ENCODE assay signal across 15 mouse cellular contexts in genomic region chr10:90831288-90831626, GRCm38 (mm10).
A peak's percentile ranks its signal among the peaks of the same experiment; 100 is the strongest.
DNase-seq lines count a peak whose midpoint lies in the region; ATAC-seq and TF ChIP-seq lines count a peak whose summit lies in the region.
"Had no signal": no experiment of that assay in that cellular context is flagged by ENCODE, and none has a peak within 500 bp of the region (broad histone marks: within the 10 kb centered on the region; RNA-seq: fewer than 3 reads in every experiment).

No protein-coding gene starts in this region.

- H3K4me1 ChIP-seq in forebrain, embryonic 16.5 days (replicated peaks; ENCODE audit: control insufficient read depth, insufficient read depth, low read length) = peaks cover 17% of the 10 kb centered on the region
- H3K4me1 ChIP-seq in midbrain, embryonic 11.5 days (ENCODE audit: control insufficient read depth, insufficient read depth, low read length) = peaks cover 8% of the 10 kb centered on the region
- H3K4me1 ChIP-seq in neural tube, embryonic 14.5 days (ENCODE audit: control insufficient read depth, insufficient read depth, low read length) = no peaks in the 10 kb centered on the region; the same call in 1 of the 2 replicates
- H3K4me1 ChIP-seq in lung, postnatal 0 days (ENCODE audit: insufficient read depth, low read depth, low read length) = no peaks in the 10 kb centered on the region
- no peaks in the 10 kb centered on the region for H3K4me1 ChIP-seq in kidney, adult 2 months (ENCODE audit: control insufficient read depth, insufficient read depth, low read length)
- H3K4me1 ChIP-seq in intestine, postnatal 0 days (replicated peaks; ENCODE audit: control insufficient read depth, insufficient read depth, low read length) = no peaks in the 10 kb centered on the region

- H3K36me3 ChIP-seq in forebrain, embryonic 16.5 days (ENCODE audit: control insufficient read depth, insufficient read depth) = no peaks in the 10 kb centered on the region
- H3K36me3 ChIP-seq in midbrain, embryonic 11.5 days (ENCODE audit: control insufficient read depth, insufficient read depth, low read length) = no peaks in the 10 kb centered on the region
- H3K36me3 ChIP-seq in neural tube, embryonic 14.5 days (ENCODE audit: control insufficient read depth, insufficient read depth, low read length) = no peaks in the 10 kb centered on the region
- H3K36me3 ChIP-seq in lung, postnatal 0 days (ENCODE audit: insufficient read depth, low read length) = no peaks in the 10 kb centered on the region
- no peaks in the 10 kb centered on the region for H3K36me3 ChIP-seq in kidney, adult 2 months (ENCODE audit: control insufficient read depth, insufficient read depth, low read length)
- H3K36me3 ChIP-seq in intestine, postnatal 0 days (ENCODE audit: control insufficient read depth, insufficient read depth) = no peaks in the 10 kb centered on the region
- H3K36me3 ChIP-seq: G1E; heart, embryonic 13.5 days; limb, embryonic 15.5 days; lung, embryonic 15.5 days had no signal

- DNase-seq in left cerebral cortex, adult 2 months (ENCODE audit: extremely low spot score in 1 of 2, low spot score in 2 of 2) = no peak
- no peak for DNase-seq in left cerebral cortex, adult 9 months (ENCODE audit: low spot score in 2 of 2)
- DNase-seq in midbrain, embryonic 11.5 days (ENCODE audit: low spot score, missing footprints) = no peak
- no peak for DNase-seq in lung, postnatal 0 days (ENCODE audit: low spot score)
- DNase-seq in kidney, adult 2 months = no peak
- DNase-seq: gastrocnemius, adult 2 months; kidney, postnatal 14 days had no signal

- peak overlapping the region; percentile 62 for H3K4me3 ChIP-seq in left cerebral cortex, adult 2 months
- H3K4me3 ChIP-seq in forebrain, embryonic 16.5 days (replicated peaks; ENCODE audit: low read length) = peak overlapping the region; percentile 73
- no peak overlapping the region for H3K4me3 ChIP-seq in midbrain, embryonic 11.5 days (ENCODE audit: low read depth, low read length)
- peak overlapping the region; percentile 62 for H3K4me3 ChIP-seq in neural tube, embryonic 14.5 days (ENCODE audit: low read depth, low read length)
- no peak overlapping the region for H3K4me3 ChIP-seq in lung, postnatal 0 days (ENCODE audit: low read depth, low read length)
- no peak overlapping the region for H3K4me3 ChIP-seq in kidney, adult 2 months (ENCODE audit: insufficient read depth, low read depth, low read length)
- no peak overlapping the region for H3K4me3 ChIP-seq in intestine, postnatal 0 days (ENCODE audit: low read depth, low read length)
- H3K4me3 ChIP-seq: gastrocnemius, adult 2 months; heart, embryonic 13.5 days; limb, embryonic 15.5 days; lung, embryonic 15.5 days had no signal

- H3K4me2 ChIP-seq in forebrain, embryonic 16.5 days (ENCODE audit: low read length) = peak overlapping the region; percentile 75
- H3K4me2 ChIP-seq in midbrain, embryonic 11.5 days = peak overlapping the region; percentile 91
- peak overlapping the region; percentile 67 for H3K4me2 ChIP-seq in neural tube, embryonic 14.5 days (ENCODE audit: low read depth, low read length)
- no peak overlapping the region for H3K4me2 ChIP-seq in lung, postnatal 0 days (replicated peaks; ENCODE audit: low read depth, low read length)
- H3K4me2 ChIP-seq in intestine, postnatal 0 days (replicated peaks; ENCODE audit: low read depth) = no peak overlapping the region
- H3K4me2 ChIP-seq: heart, embryonic 13.5 days; limb, embryonic 15.5 days; lung, embryonic 15.5 days had no signal

- intact Hi-C loops in left cerebral cortex, adult 2 months (cut with DNase I) = loop anchor here (5.0 kb wide), 3 partner anchors 41 to 136 kb away; no protein-coding TSS in a partner anchor

- TF ChIP-seq POLR2A in kidney, adult 2 months (IDR thresholded peaks at IDR 0.05; ENCODE audit: low read depth, low read length) = no peak

- no peaks in the 10 kb centered on the region for H3K9me3 ChIP-seq in forebrain, embryonic 16.5 days (ENCODE audit: control insufficient read depth, low read length)
- H3K9me3 ChIP-seq in midbrain, embryonic 11.5 days (ENCODE audit: control insufficient read depth, low read length) = no peaks in the 10 kb centered on the region
- H3K9me3 ChIP-seq in neural tube, embryonic 14.5 days (ENCODE audit: control insufficient read depth, low read length) = no peaks in the 10 kb centered on the region
- H3K9me3 ChIP-seq in lung, postnatal 0 days (ENCODE audit: low read length) = no peaks in the 10 kb centered on the region
- H3K9me3 ChIP-seq in intestine, postnatal 0 days (ENCODE audit: control insufficient read depth) = no peaks in the 10 kb centered on the region
- H3K9me3 ChIP-seq: heart, embryonic 13.5 days; limb, embryonic 15.5 days; lung, embryonic 15.5 days had no signal

- ATAC-seq in forebrain, embryonic 16.5 days = no peak
- ATAC-seq in midbrain, embryonic 11.5 days (ENCODE audit: low FRiP score) = no peak
- no peak for ATAC-seq in neural tube, embryonic 14.5 days (ENCODE audit: low read depth)
- no peak for ATAC-seq in lung, postnatal 0 days
- no peak for ATAC-seq in intestine, postnatal 0 days
- ATAC-seq: inflammation-experienced regulatory T-cells, adult 6 months had no signal

- TF ChIP-seq CTCF in left cerebral cortex, adult 2 months (IDR thresholded peaks at IDR 0.05) = no peak
- TF ChIP-seq CTCF in lung, postnatal 0 days (IDR thresholded peaks at IDR 0.05) = no peak
- no peak for TF ChIP-seq CTCF in kidney, adult 2 months (conservative IDR thresholded peaks at IDR 0.05; ENCODE audit: insufficient read depth, insufficient read length, low read depth, low read length)
- no peak for TF ChIP-seq CTCF in intestine, postnatal 0 days (IDR thresholded peaks at IDR 0.05; ENCODE audit: low read depth)

- H3K27ac ChIP-seq in left cerebral cortex, adult 2 months = peak overlapping the region; percentile 84
- no peak overlapping the region for H3K27ac ChIP-seq in forebrain, embryonic 16.5 days (ENCODE audit: low read length)
- no peak overlapping the region for H3K27ac ChIP-seq in midbrain, embryonic 11.5 days (ENCODE audit: low read depth, low read length)
- H3K27ac ChIP-seq in neural tube, embryonic 14.5 days (ENCODE audit: low read depth, low read length) = peak overlapping the region; percentile 52; the same call in 1 of the 2 replicates
- no peak overlapping the region for H3K27ac ChIP-seq in lung, postnatal 0 days (ENCODE audit: low read length)
- H3K27ac ChIP-seq in kidney, adult 2 months (ENCODE audit: insufficient read depth, low read depth, low read length) = no peak overlapping the region
- H3K27ac ChIP-seq in intestine, postnatal 0 days (ENCODE audit: low read depth, low read length) = no peak overlapping the region
- H3K27ac ChIP-seq: gastrocnemius, adult 2 months; heart, embryonic 13.5 days; limb, embryonic 15.5 days; lung, embryonic 15.5 days had no signal

- TF ChIP-seq EP300 in lung, postnatal 0 days (IDR thresholded peaks at IDR 0.05) = no peak

- no peak overlapping the region for H3K9ac ChIP-seq in forebrain, embryonic 16.5 days (replicated peaks; ENCODE audit: low read depth, low read length)
- no peak overlapping the region for H3K9ac ChIP-seq in midbrain, embryonic 11.5 days (ENCODE audit: low read length)
- H3K9ac ChIP-seq in neural tube, embryonic 14.5 days (replicated peaks; ENCODE audit: low read depth, low read length) = peak overlapping the region; percentile 84
- H3K9ac ChIP-seq in lung, postnatal 0 days (replicated peaks; ENCODE audit: low read depth) = no peak overlapping the region
- H3K9ac ChIP-seq in intestine, postnatal 0 days (ENCODE audit: low read depth, low read length) = no peak overlapping the region
- H3K9ac ChIP-seq: heart, embryonic 13.5 days; limb, embryonic 15.5 days; lung, embryonic 15.5 days had no signal

- 18% methylated on average over 2 of the region's 2 CpGs for WGBS in forebrain, embryonic 16.5 days
- WGBS in midbrain, embryonic 11.5 days = 9% methylated on average over 2 of the region's 2 CpGs
- 9% methylated on average over 2 of the region's 2 CpGs for WGBS in neural tube, embryonic 14.5 days
- 0% methylated on average over 2 of the region's 2 CpGs for WGBS in lung, postnatal 0 days
- 24% methylated on average over 2 of the region's 2 CpGs for WGBS in kidney, adult 2 months
- 5% methylated on average over 2 of the region's 2 CpGs for WGBS in intestine, postnatal 0 days

- H3K27me3 ChIP-seq in forebrain, embryonic 16.5 days (replicated peaks; ENCODE audit: control insufficient read depth, insufficient read depth, low read length) = peaks cover 9% of the 10 kb centered on the region; the same call in 1 of the 2 replicates
- H3K27me3 ChIP-seq in midbrain, embryonic 11.5 days (ENCODE audit: control insufficient read depth, insufficient read depth, low read length) = peaks cover 46% of the 10 kb centered on the region
- no peaks in the 10 kb centered on the region for H3K27me3 ChIP-seq in neural tube, embryonic 14.5 days (ENCODE audit: control insufficient read depth, insufficient read depth, low read length)
- H3K27me3 ChIP-seq in lung, postnatal 0 days (replicated peaks; ENCODE audit: insufficient read depth, low read length) = peaks cover 47% of the 10 kb centered on the region
- H3K27me3 ChIP-seq in kidney, adult 2 months (replicated peaks; ENCODE audit: control insufficient read depth, insufficient read depth, low read length) = peaks cover 4% of the 10 kb centered on the region; the same call in 1 of the 2 replicates
- H3K27me3 ChIP-seq in intestine, postnatal 0 days (replicated peaks; ENCODE audit: control insufficient read depth, insufficient read depth, low read length) = peaks cover 58% of the 10 kb centered on the region

Comparison
In these comparisons a context has a peak if more than half of its experiments do, and no peak if none do; other contexts are left out.
1. H3K27ac ChIP-seq: peak in left cerebral cortex, adult 2 months (single experiment) and neural tube, embryonic 14.5 days (single experiment); none in forebrain, embryonic 16.5 days (single experiment), midbrain, embryonic 11.5 days (single experiment), lung, postnatal 0 days (single experiment), kidney, adult 2 months (single experiment) and intestine, postnatal 0 days (single experiment).
2. H3K4me3 ChIP-seq: peak in left cerebral cortex, adult 2 months (single experiment), forebrain, embryonic 16.5 days (single experiment) and neural tube, embryonic 14.5 days (single experiment); none in midbrain, embryonic 11.5 days (single experiment), lung, postnatal 0 days (single experiment), kidney, adult 2 months (single experiment) and intestine, postnatal 0 days (single experiment).
3. H3K4me2 ChIP-seq: peak in forebrain, embryonic 16.5 days (single experiment), midbrain, embryonic 11.5 days (single experiment) and neural tube, embryonic 14.5 days (single experiment); none in lung, postnatal 0 days (single experiment) and intestine, postnatal 0 days (single experiment).